Mouse (Mus musculus): ENCODE data around the gene Pon1.
"Not testable (repeated sequence)": the region's sequence is repeated elsewhere in the genome, so short reads cannot be mapped to it uniquely, and the experiment has no call there.

Pon1 gene

GRCm38 (mm10) chr6:5193693-5194092 lies at the start of gene Pon1:
TSS of gene Pon1 (minus strand) at chr6:5193946.
- no peak for DNase-seq (ENCODE audit: low read depth, low spot score)

GRCm38 (mm10) chr6:5238799-5239198 lies 45.1 kb upstream of the Pon1 start:
- no peak for DNase-seq (ENCODE audit: low read depth, low spot score)

- no peak for DNase-seq (ENCODE audit: low read depth, low spot score)
These were observed 43.8 kb upstream of the Pon1 start for GRCm38 (mm10) chr6:5237510-5237909.

GRCm38 (mm10) chr6:5236843-5237371 lies 43.2 kb upstream of the Pon1 start:
- DNase-seq (ENCODE audit: low read depth, low spot score), result no peak

- no peak for DNase-seq (ENCODE audit: low read depth, low spot score)
These were observed 40.8 kb upstream of the Pon1 start for GRCm38 (mm10) chr6:5234563-5234962.

- no peak for DNase-seq (ENCODE audit: low read depth, low spot score)
These were observed 40.1 kb upstream of the Pon1 start for GRCm38 (mm10) chr6:5233812-5234211.

GRCm38 (mm10) chr6:5232022-5232421 lies 38.3 kb upstream of the Pon1 start:
- no peak for DNase-seq (ENCODE audit: low read depth, low spot score)

GRCm38 (mm10) chr6:5230261-5230660 lies 36.5 kb upstream of the Pon1 start:
- no peak for DNase-seq (ENCODE audit: low read depth, low spot score)

GRCm38 (mm10) chr6:5223551-5223950 lies 29.8 kb upstream of the Pon1 start:
- DNase-seq (ENCODE audit: low read depth, low spot score), result not testable (repeated sequence)

- DNase-seq (ENCODE audit: low read depth, low spot score), result no peak
These were observed 28.3 kb upstream of the Pon1 start for GRCm38 (mm10) chr6:5222080-5222479.

- no peak for DNase-seq (ENCODE audit: low read depth, low spot score)
These were observed 24.4 kb upstream of the Pon1 start for GRCm38 (mm10) chr6:5218190-5218589.

GRCm38 (mm10) chr6:5207817-5208216 lies 14.1 kb upstream of the Pon1 start:
- no peak for DNase-seq (ENCODE audit: low read depth, low spot score)

GRCm38 (mm10) chr6:5199916-5200315 lies 6.2 kb upstream of the Pon1 start:
- no peak for DNase-seq (ENCODE audit: low read depth, low spot score)

- no peak for DNase-seq (ENCODE audit: low read depth, low spot score)
These were observed 5.7 kb upstream of the Pon1 start for GRCm38 (mm10) chr6:5199376-5199905.

- no peak for DNase-seq (ENCODE audit: low read depth, low spot score)
These were observed 4.8 kb upstream of the Pon1 start for GRCm38 (mm10) chr6:5198590-5198989.

- DNase-seq (ENCODE audit: low read depth, low spot score), result no peak
These were observed 3.0 kb downstream of the Pon1 start for GRCm38 (mm10) chr6:5190761-5191160.

- no peak for DNase-seq (ENCODE audit: low read depth, low spot score)
These were observed 4.2 kb downstream of the Pon1 start for GRCm38 (mm10) chr6:5189507-5189906.

- DNase-seq (ENCODE audit: low read depth, low spot score), result no peak
These were observed 4.8 kb downstream of the Pon1 start for GRCm38 (mm10) chr6:5188938-5189337.

- DNase-seq (ENCODE audit: low read depth, low spot score), result no peak
These were observed 5.7 kb downstream of the Pon1 start for GRCm38 (mm10) chr6:5188036-5188435.

GRCm38 (mm10) chr6:5187586-5187985 lies 6.2 kb downstream of the Pon1 start:
- DNase-seq (ENCODE audit: low read depth, low spot score), result no peak

GRCm38 (mm10) chr6:5186229-5186950 lies 7.4 kb downstream of the Pon1 start:
- DNase-seq (ENCODE audit: low read depth, low spot score), result no peak

- DNase-seq (ENCODE audit: low read depth, low spot score), result no peak
These were observed 13.1 kb downstream of the Pon1 start for GRCm38 (mm10) chr6:5180645-5181044.

- DNase-seq (ENCODE audit: low read depth, low spot score), result no peak
These were observed 14.6 kb downstream of the Pon1 start for GRCm38 (mm10) chr6:5179189-5179588.
